Mouse (Mus musculus) testis, adult 10 weeks (tissue): ENCODE measurements around the gene Zfp617. TPM values are rescaled to one million over a fixed set of nuclear protein-coding genes. Genes with fewer than 3 reads are reported as not detected.

Source experiments
- polyA plus RNA-seq: library from polyadenylated mRNA; stranded (reverse); fragments of 350-450 nt; fragmentation: Illumina TruSeq; extraction: RNeasy Lipid Tissue Mini Kit (QIAGEN cat#74804); gene quantifications from one replicate; pipeline ENCODE4 v1.2.3, GENCODE M21; 2014; ENCODE audit warnings: low read depth, low replicate concordance

The Zfp617 gene
- polyA plus RNA-seq: 34.1 TPM

DNA sequence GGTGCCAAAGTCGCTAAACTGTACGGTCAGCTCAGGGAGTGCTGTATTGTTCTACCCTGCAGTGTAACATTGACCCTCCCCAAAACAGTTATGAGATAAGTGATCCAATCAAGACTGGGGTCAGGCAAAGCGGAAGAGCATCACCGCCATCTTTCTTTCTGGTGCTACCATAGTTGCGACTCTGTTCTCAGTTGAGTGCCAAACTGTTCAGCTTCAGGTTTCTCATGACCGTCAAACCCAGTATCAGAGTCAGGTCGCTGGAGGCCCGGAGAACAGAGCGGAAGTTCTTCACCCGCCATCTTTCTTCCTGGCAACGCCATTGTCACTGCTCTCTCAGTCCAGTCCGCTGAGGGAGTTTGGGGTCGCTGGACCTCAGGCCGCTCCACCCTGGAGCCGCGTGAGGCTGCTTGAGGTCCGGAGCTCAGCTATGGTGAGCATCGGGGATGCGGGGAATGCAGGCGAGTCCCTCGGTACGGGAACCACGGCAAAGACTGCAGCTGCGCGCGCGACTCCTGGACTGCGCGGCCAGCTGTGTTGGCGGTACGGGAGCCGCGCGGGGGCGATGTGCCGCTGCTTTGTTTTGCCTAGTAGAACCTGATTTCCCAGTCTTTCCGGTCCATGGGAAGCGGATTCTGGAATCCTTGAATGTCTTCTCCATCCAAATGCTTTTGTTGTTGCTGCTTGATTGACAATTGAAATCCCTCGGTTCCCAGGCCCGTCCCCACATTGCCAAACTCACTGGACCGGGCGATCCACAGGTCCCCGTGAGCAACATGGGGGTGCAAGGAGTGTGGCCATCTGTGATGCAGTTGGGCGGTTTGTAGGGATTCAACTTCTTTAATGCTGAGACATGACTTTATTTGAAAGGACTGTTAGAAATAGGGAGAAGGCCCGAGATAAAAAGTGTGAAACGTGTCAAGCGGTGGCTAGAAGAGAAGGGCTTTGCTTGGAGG, at the start of gene Zfp617, which contains the start of gene Zfp882:
Zfp617 (plus strand) TSS at position 327 of the 953 bp plus-strand sequence.
Zfp882 (plus strand) TSS at position 300 of the 953 bp plus-strand sequence.

DNA sequence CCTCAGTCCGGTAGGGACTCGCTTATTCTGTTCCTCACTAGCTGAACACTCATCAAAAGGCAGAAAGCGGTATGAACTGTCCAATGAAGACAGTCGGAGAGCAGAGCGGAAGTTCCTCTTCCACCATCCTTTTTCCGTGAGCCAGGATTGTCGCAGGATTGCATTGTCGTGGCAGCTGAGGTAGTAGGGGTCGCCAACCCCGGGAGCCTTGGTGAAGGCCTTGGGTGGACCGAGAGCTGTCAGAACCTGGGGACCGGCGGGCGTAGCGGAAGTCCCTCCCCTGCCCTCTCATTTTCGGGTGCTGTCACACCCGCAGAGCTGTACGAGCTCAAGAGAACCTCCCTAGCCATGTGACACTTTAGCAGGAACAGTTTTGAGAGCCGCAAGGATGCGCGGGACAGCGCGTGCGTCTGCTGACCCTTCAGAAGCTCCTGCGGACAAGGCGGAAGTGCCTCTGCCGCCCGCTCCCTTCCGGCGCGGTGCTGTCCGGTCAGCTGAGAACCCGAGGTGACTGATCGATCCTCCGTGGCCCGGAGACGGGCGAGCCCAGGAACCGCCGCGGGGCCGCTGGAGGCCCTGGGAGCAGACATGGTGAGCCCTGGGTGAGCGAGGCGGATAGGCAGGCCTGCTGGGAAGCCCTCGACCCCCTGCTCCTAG, 26.7 kb upstream of the Zfp617 start, which contains the start of gene Zfp709:
Zfp709 (plus strand) TSS at position 402 of the 657 bp plus-strand sequence.

DNA sequence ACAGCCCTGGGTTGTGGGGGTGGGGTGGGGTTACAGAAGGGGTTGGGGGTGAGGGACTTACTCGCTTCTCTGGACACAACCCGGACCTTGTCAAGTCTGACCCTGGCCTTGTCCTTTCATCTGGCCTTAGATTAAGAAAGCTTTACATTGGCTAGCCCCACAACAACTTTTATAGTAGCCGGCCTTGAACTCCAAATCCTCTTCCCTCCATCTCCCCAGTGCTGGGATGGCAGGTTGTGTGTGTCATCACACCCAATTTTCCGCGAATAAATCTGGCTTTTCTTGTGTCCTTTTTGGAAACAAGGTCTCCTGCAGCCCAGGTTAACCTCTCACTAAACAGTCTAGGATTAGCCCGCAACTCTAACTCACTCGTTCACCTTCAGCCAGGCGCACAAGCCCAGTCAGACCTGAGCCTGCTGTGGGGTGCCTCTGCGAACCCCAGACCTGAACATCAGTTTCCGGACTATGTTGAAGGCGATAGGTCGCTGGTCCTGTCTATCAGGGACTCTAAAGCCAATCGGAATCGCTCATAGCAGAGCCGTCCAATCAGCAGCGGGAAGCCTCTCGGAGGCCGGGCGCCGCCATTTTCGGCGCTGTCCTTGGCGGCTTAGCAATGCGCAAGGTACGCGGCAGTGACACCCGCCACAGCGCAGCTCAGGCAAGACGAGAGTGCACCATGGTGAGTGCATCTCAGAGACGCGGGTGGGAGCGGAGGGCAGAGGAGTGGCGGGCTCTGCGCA, 42.2 kb downstream of the Zfp617 start, which contains the start of gene Zfp961:
Zfp961 (plus strand) TSS at position 557 of the 740 bp plus-strand sequence.

Other genes starting within 250 kb of the Zfp617 start
- 0.04 TPM for gene Unc13a, start 236.9 kb upstream of the Zfp617 start, polyA plus RNA-seq
- 0.06 TPM for gene Jak3, start 232.3 kb upstream of the Zfp617 start, polyA plus RNA-seq
- gene Insl3, start 219.4 kb upstream of the Zfp617 start, polyA plus RNA-seq: 108 TPM
- 0.13 TPM for gene B3gnt3, start 206.8 kb upstream of the Zfp617 start, polyA plus RNA-seq
- gene Fcho1, start 182.9 kb upstream of the Zfp617 start, polyA plus RNA-seq: not detected
- gene Zfp709, start 26.6 kb upstream of the Zfp617 start, polyA plus RNA-seq: 5.6 TPM
- gene Zfp882, start within 50 bp of the Zfp617 start, polyA plus RNA-seq: 2.9 TPM
- gene Zfp961, start 42.4 kb downstream of the Zfp617 start, polyA plus RNA-seq: 18.2 TPM
- not detected for gene Cyp4f18, start 101.0 kb downstream of the Zfp617 start, polyA plus RNA-seq
- gene Olfr372, start 132.6 kb downstream of the Zfp617 start, polyA plus RNA-seq: not detected
- not detected for gene Olfr373, start 174.5 kb downstream of the Zfp617 start, polyA plus RNA-seq
- not detected for gene Olfr374, start 198.4 kb downstream of the Zfp617 start, polyA plus RNA-seq
- gene Tpm4, start 226.3 kb downstream of the Zfp617 start, polyA plus RNA-seq: 24.6 TPM